Mouse (Mus musculus) neutrophil, adult 65 days (primary cell): ENCODE results near the gene Actr2. TPM values are rescaled to one million over a fixed set of nuclear protein-coding genes. Genes with fewer than 3 reads are reported as not detected.

Experiments used
- total RNA-seq: library from RNA; stranded (reverse); gene quantifications from 2 replicates; pipeline ENCODE4 v1.2.4, GENCODE M21; 2023

The Actr2 gene
- 402 and 419 TPM in 2 replicates for total RNA-seq

DNA sequence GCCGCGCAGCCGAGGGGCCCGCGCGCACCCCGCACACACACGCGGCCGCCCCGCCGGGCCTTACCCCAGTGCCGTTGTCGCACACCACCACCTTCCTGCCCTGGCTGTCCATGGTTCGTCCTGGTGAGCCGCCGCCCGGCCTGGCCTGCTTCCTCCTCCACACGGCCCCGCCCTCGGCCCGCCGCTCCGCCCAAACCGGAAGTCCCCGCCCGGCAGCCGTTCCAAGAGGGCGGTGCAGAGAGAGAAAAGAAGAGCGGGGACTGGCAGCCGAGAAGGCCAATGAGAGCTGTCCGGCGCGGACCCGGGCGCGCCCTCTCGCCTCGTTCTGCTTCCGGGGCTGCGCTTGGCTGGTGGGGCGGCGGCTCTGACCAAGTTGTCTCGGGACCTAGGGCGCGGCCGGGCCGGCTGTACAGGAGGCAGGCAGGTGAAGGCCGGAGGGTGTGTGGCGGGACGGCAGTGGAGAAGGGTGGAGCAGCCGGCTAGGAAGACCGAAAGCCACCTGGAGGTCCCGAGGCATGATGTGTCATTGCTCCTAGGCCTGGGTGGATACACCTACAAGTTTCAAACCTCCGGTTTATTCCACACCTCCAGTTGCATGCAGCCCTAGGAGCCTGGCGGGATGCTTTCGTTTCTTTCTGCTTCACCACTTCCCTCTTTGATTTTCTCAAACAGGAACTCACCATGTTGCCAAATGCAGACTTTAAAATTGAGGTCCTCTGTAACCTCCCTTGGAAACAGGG lies at the start of gene Actr2:
Actr2 (minus strand) TSS at position 173 of the 740 bp plus-strand sequence.

Other genes with a start within 250 kb of the Actr2 start
- gene Spred2, start 188.5 kb downstream of the Actr2 start, total RNA-seq = 13.8 and 18.1 TPM in 2 replicates
- 130 and 143 TPM in 2 replicates for gene Rab1a, start 88.5 kb upstream of the Actr2 start, total RNA-seq
- 4.3 and 6.0 TPM in 2 replicates for gene Cep68, start 136.5 kb upstream of the Actr2 start, total RNA-seq
- 0.16 TPM in 1 of 2 replicates, not detected in the other for gene Slc1a4, start 219.8 kb upstream of the Actr2 start, total RNA-seq